Mouse (Mus musculus): ENCODE results near the gene Ascc2. TPM values are rescaled to one million over a fixed set of nuclear protein-coding genes. Genes with fewer than 3 reads are reported as not detected.
A peak's percentile ranks its signal among the peaks of the same experiment; 100 is the strongest.

Gene Ascc2
- polyA plus RNA-seq, 1 experiment from 2014 or later: 35.9 TPM

DNA sequence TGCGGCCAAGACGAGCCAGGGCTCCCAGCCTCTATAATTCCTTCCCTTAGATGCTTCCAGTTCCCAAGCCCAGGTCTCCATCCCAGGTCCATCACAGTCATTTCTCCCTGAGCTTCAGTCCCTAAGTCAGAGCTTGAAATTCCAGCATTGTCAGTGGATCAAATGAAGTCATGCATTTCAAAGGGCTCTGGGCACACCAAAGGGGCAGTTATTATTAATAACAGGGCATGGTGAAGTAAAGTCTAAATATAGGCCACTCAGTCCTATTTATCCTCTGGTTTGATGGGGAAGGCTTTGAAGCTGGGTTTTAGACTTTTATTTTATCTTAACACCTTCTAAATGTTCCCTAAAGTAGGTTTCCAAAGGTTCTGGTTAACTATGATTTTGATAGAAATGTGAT lies 25.6 kb upstream of the Ascc2 start:
- Histone ChIP-seq H3K4me1 (replicated peaks) (no peaks in the 10 kb centered on the region), H3K36me3 (no peaks in the 10 kb centered on the region), H3K27ac (no peak overlapping the region), H3K9me3 (no peaks in the 10 kb centered on the region), H3K27me3 (ENCODE audit: insufficient read depth, poor library complexity, severe bottlenecking) (no peaks in the 10 kb centered on the region), H3K4me3 (no peak overlapping the region)
- WGBS: 82% methylated on average over 2 of the region's 2 CpGs
- DNase-seq (ENCODE audit: low spot score): no peak

DNA sequence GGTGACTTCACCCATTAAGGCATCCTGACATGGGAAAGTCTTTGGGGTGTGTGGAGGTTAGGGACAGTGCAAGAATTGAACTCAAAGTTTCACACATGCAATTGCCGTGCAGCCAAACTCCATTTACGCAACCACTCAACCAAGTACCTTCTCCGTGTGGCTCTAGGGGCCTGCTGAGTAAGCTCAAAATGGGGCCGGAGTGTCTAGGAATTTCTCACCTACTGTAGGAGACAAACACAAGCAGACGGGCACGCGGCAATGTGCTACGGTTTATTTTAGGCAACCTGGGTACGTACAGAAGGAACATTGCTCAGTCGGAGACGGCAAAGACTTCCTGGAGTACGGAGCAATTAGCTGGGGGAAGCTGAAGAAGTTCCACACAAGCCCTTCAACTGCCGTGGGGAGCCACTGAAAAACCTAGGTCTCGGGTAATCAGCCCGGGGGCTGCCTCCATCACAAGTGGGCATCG lies 17.5 kb upstream of the Ascc2 start, which contains the start of gene Gm11032:
Gene Gm11032, plus strand, starts transcription at position 51 of the 469 bp plus-strand sequence.
- DNase-seq (ENCODE audit: low spot score): no peak
- H3K27ac ChIP-seq: no peak within 1 kb of the TSS
- no peaks in the 10 kb centered on the region for H3K4me1 ChIP-seq (replicated peaks)
- WGBS: 88% methylated on average over 16 of the region's 16 CpGs
- no peaks in the 10 kb centered on the region for H3K27me3 ChIP-seq (ENCODE audit: insufficient read depth, poor library complexity, severe bottlenecking)
- no peaks in the 10 kb centered on the region for H3K36me3 ChIP-seq
- no peak within 1 kb of the TSS for H3K4me3 ChIP-seq
- H3K9me3 ChIP-seq: no peaks in the 10 kb centered on the region

DNA sequence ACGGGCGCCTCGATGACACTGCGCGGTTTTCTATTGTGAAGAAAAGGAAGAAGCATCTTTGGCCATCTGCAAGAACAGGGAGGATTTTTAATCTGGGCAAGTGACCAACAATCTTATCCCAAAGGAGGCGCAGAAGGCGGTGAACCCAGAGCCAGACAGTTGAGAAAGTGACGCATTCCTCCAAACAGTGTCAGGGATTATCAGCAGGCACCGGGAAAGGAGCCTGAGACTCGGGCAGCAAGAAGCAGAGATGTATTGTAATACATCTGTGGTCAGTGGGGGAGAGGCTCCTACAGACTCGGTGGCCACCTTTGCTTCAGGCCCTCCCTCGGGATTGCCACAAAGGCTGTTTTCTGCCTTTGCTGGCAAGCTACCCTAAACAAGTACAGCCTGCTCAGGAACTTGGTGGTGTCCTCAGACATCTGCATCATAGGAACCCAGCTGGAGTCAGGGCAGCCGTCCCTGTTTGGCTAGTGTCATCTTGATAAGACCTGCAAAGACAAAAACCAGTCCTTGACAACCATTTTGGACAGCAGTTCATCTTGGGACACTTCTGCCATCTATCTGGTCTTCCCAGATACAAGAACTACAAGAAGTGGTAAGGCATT lies 16.9 kb upstream of the Ascc2 start:
- Histone ChIP-seq H3K4me1 (replicated peaks) (peaks cover 1% of the 10 kb centered on the region; the same call in 1 of the 2 replicates), H3K36me3 (no peaks in the 10 kb centered on the region), H3K9me3 (no peaks in the 10 kb centered on the region), H3K4me3 (no peak overlapping the region), H3K27ac (no peak overlapping the region), H3K27me3 (ENCODE audit: insufficient read depth, poor library complexity, severe bottlenecking) (no peaks in the 10 kb centered on the region)
- WGBS: 64% methylated on average over 13 of the region's 13 CpGs
- no peak for DNase-seq (ENCODE audit: low spot score)

DNA sequence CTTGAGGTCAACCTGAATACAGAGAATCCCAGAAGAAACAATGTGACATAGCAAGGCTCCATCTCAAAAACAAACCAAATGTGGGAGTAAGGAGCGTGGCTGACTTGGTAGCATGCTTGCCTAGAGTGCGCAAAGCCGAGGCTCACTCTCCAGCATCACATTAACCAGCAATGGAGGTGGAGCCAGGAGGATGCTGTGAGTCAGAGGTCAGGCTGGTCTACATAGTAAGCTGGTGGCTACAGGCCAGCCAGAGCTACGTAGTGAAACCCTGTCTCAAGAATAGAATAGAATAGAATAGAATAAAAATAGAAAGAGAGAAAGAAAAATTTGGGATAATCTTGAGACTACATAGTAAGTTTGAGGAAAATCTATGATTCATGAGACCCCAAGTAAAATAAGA lies 15.7 kb upstream of the Ascc2 start:
- no peak for DNase-seq (ENCODE audit: low spot score)
- H3K27me3 ChIP-seq (ENCODE audit: insufficient read depth, poor library complexity, severe bottlenecking): no peaks in the 10 kb centered on the region
- H3K4me3 ChIP-seq: no peak overlapping the region
- no peaks in the 10 kb centered on the region for H3K9me3 ChIP-seq
- H3K4me1 ChIP-seq (replicated peaks): peaks cover 8% of the 10 kb centered on the region; the same call in 1 of the 2 replicates
- no peak overlapping the region for H3K27ac ChIP-seq
- no peaks in the 10 kb centered on the region for H3K36me3 ChIP-seq
- WGBS: 78% methylated on average over 4 of the region's 4 CpGs

DNA sequence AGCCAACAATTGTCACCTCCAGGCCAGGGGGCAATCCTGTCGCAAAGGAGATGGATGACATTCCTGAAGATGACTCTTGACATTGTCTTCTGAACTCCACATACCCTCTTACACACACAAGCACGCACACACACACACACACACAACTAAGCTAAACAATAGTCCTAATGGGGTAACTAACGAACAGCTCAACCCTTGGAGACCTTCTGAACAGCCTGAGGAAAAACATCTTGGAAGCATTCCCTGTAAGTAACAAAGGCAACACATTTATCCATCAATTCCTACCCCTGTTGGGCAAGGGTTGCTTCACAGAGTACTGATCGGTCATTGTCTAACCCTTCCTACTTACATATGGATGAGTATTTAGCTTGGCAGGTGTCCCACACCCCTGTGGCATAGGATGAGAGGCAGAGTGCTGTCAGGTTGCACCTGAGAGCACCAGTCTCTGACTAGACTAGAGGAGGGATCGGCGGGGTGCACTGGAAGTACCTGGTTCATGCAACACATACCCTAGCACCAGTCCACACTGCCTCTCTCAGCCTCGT lies 15.0 kb upstream of the Ascc2 start:
- WGBS: 85% methylated on average over 7 of the region's 7 CpGs
- DNase-seq (ENCODE audit: low spot score): no peak
- H3K36me3 ChIP-seq: no peaks in the 10 kb centered on the region
- peaks cover 8% of the 10 kb centered on the region; the same call in 1 of the 2 replicates for H3K4me1 ChIP-seq (replicated peaks)
- H3K27me3 ChIP-seq (ENCODE audit: insufficient read depth, poor library complexity, severe bottlenecking): no peaks in the 10 kb centered on the region
- H3K4me3 ChIP-seq: no peak overlapping the region
- no peaks in the 10 kb centered on the region for H3K9me3 ChIP-seq
- H3K27ac ChIP-seq: no peak overlapping the region

DNA sequence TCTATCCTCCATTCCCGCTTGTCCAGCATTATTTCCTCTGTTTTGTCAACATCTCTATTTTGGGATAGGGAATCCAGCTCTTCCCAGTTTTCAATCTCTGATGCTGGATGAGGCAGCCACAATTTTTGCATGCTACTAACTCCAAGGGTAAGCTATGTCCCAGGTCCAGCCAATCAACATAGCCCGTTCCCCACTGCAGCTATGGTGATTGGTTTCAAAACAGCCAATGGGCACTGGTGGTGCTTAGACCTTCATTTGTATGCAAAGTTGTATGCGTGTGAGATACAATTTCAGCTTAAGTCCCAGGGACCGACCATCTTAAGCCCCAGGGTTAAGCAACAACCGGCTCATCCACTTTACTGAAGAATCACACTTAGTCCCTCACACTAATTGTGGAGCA lies 14.6 kb upstream of the Ascc2 start:
- WGBS: 60% methylated on average over 5 of the region's 5 CpGs
- Histone ChIP-seq H3K4me3 (no peak overlapping the region), H3K36me3 (no peaks in the 10 kb centered on the region), H3K27me3 (ENCODE audit: insufficient read depth, poor library complexity, severe bottlenecking) (no peaks in the 10 kb centered on the region), H3K9me3 (no peaks in the 10 kb centered on the region), H3K4me1 (replicated peaks) (peaks cover 8% of the 10 kb centered on the region; the same call in 1 of the 2 replicates), H3K27ac (no peak overlapping the region)
- no peak for DNase-seq (ENCODE audit: low spot score)

DNA sequence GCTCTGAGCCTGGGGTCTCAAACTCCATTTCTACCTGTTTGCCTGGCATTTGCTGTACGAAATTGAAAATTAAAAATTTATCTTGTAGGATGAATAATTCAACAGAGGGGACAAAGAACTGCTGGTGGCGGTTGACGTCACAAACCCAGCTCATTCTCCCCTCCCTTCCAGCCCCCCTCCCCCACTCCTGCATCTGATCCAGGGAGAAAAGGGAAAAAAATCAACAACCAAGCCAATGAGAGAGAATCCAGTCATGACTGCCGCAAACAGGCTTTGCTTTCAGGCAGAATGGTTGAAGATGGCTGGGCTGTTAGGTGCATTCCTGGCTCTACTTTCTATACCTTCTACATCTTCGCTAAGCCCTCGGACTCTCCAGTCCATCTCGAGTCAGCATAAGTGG lies 11.6 kb upstream of the Ascc2 start:
- 81% methylated on average over 7 of the region's 7 CpGs for WGBS
- peaks cover 22% of the 10 kb centered on the region for H3K4me1 ChIP-seq (replicated peaks)
- H3K9me3 ChIP-seq: no peaks in the 10 kb centered on the region
- no peak overlapping the region for H3K4me3 ChIP-seq
- no peaks in the 10 kb centered on the region for H3K27me3 ChIP-seq (ENCODE audit: insufficient read depth, poor library complexity, severe bottlenecking)
- no peak overlapping the region for H3K27ac ChIP-seq
- no peak for DNase-seq (ENCODE audit: low spot score)
- no peaks in the 10 kb centered on the region for H3K36me3 ChIP-seq

DNA sequence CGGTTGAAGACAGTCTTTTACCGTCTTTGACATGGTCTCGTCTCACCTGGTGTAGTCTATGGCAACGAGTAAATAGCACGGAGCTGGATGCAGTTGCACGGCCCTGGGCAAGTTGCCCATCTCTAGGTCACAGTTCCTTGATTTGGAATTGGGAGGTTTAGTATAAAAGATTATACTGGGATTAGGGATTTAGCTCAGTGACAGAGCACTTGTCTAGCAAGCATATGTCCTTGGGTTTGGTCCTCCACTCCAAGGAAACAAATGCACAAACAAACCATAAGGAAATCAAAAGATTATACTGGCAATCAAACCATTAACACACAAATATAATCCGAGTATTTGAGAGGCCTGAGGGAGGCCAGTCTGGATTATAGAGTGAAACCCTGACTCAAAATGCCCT lies 9.9 kb upstream of the Ascc2 start:
- Histone ChIP-seq H3K27me3 (ENCODE audit: insufficient read depth, poor library complexity, severe bottlenecking) (no peaks in the 10 kb centered on the region), H3K4me3 (no peak overlapping the region), H3K27ac (no peak overlapping the region), H3K36me3 (no peaks in the 10 kb centered on the region), H3K4me1 (replicated peaks) (peaks cover 27% of the 10 kb centered on the region), H3K9me3 (no peaks in the 10 kb centered on the region)
- no peak for DNase-seq (ENCODE audit: low spot score)
- WGBS: 92% methylated on average over 7 of the region's 7 CpGs

DNA sequence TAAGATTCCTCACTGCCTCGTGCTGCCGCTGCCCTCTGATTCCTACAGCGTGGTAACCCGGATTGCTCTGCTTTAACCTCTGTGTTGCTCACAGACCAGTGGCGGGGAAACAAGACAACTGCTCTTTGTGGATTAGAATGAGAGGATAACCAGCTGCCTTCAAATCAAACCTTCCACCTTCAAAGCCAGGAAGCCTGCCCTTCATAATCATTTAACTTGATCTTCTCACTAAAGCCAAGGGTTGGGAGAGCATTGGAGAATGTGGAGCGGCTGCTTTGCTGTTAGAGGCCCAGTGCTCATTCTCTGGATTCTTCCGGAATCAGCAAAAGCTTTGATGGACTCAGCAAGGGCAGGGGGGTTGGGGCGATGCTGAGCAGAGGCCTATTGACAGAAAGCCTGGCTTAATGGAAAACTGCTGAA lies 7.7 kb upstream of the Ascc2 start:
- Histone ChIP-seq H3K4me3 (no peak overlapping the region), H3K36me3 (no peaks in the 10 kb centered on the region), H3K27ac (peak overlapping the region; percentile 63), H3K4me1 (replicated peaks) (peaks cover 27% of the 10 kb centered on the region), H3K27me3 (ENCODE audit: insufficient read depth, poor library complexity, severe bottlenecking) (no peaks in the 10 kb centered on the region), H3K9me3 (no peaks in the 10 kb centered on the region)
- peak; percentile 29 for DNase-seq (ENCODE audit: low spot score)
- 27% methylated on average over 8 of the region's 8 CpGs for WGBS

DNA sequence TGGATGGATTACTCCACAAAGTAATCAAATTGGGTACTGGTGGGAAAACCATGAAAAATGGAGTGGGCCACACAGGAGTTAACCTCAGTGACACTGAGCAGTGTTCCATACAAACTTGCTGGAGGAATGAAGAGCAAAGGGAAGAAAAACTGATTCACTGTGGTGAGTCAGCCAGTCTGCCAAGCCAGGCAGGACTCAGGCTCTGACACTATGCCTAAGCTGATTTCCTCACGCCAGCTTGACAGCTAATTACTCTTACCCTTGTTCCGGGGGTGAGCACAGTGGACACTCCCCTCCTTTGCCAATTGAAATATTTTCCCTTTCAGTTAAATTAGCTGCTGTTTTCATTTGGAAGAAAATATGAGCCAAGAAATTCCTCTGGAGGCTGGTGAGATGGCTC lies 4.1 kb upstream of the Ascc2 start:
- peaks cover 35% of the 10 kb centered on the region for H3K4me1 ChIP-seq (replicated peaks)
- H3K4me3 ChIP-seq: no peak overlapping the region
- H3K27me3 ChIP-seq (ENCODE audit: insufficient read depth, poor library complexity, severe bottlenecking): no peaks in the 10 kb centered on the region
- H3K36me3 ChIP-seq: no peaks in the 10 kb centered on the region
- no peak for DNase-seq (ENCODE audit: low spot score)
- H3K27ac ChIP-seq: no peak overlapping the region
- H3K9me3 ChIP-seq: no peaks in the 10 kb centered on the region
- WGBS: 66% methylated on average over 2 of the region's 2 CpGs

DNA sequence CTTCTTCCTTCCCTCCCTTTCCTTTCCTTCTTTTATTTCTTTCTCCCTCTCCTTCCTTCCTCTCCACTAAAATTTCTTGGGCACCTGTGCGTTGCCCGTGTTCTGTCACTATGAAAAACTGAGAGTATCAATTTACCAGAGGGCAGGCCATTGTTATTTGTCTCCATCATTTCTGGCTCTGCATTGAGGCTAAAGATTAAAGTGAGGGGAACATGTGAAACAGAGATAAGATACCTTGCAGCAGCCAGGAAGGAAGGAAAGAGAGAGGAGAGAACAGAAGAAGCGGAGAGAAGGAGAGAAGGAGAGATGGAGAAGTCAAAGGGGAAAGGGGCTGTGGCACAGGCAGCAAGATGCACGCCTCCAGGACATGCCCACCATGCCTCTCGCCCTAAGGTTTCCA lies 3.2 kb upstream of the Ascc2 start:
- Histone ChIP-seq H3K27me3 (ENCODE audit: insufficient read depth, poor library complexity, severe bottlenecking) (no peaks in the 10 kb centered on the region), H3K4me3 (no peak overlapping the region), H3K4me1 (replicated peaks) (peaks cover 41% of the 10 kb centered on the region), H3K36me3 (no peaks in the 10 kb centered on the region), H3K9me3 (no peaks in the 10 kb centered on the region), H3K27ac (no peak overlapping the region)
- 71% methylated on average over 5 of the region's 5 CpGs for WGBS
- no peak for DNase-seq (ENCODE audit: low spot score)

DNA sequence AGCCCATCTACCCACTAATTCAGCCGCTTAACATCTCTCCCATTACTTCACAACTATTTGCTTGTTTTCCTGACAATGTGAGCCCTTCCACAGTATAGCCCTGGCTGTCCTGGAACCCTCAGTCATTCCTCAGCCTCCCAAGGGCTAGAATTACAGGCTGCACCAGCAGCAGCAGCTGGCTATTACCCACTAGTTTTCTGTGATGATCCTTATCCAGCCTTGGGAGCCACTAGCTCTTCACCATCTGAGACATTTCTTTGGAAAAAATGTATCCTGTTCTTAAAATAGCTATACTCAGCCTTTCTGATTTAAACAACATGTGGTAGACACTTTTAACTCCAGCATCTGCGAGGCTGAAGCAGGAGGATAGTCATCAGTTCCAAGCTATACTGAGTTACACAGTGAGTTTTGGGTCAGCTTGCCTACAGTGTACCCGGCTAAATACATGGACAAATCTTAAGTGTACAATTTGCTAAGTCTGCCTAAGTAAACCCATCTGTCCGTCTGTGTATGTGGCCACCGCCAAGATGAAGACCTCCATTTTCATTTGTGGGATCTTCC lies 685 bp upstream of the Ascc2 start:
- H3K4me3 ChIP-seq: peak overlapping the region; percentile 89
- H3K36me3 ChIP-seq: peaks cover 16% of the 10 kb centered on the region
- no peaks in the 10 kb centered on the region for H3K27me3 ChIP-seq (ENCODE audit: insufficient read depth, poor library complexity, severe bottlenecking)
- H3K27ac ChIP-seq: peak overlapping the region; percentile 87
- H3K4me1 ChIP-seq (replicated peaks): peaks cover 25% of the 10 kb centered on the region
- WGBS: 62% methylated on average over 5 of the region's 5 CpGs
- DNase-seq (ENCODE audit: low spot score): no peak
- H3K9me3 ChIP-seq: no peaks in the 10 kb centered on the region

DNA sequence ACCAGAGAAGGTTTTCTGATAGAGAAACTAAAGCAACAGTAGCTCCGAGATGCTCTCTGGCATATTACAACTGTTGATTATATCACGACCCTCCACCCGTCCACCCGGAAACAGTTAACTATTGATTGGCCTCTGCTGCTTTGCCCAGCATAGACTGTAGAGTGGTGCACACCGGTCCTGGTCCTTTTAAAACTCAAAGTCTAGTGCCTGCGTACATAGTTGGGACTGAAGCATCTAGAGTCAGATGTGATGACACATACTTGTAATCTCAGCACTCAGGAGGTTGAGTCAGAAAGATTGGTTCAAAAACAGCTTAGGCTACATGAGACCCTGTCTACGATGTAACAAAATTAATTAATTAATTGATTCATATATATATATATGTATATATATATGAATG lies 714 bp downstream of the Ascc2 start:
- H3K9me3 ChIP-seq: no peaks in the 10 kb centered on the region
- H3K4me3 ChIP-seq: peak overlapping the region; percentile 89
- H3K36me3 ChIP-seq: peaks cover 23% of the 10 kb centered on the region
- WGBS: 36% methylated on average over 7 of the region's 7 CpGs
- no peak for DNase-seq (ENCODE audit: low spot score)
- H3K4me1 ChIP-seq (replicated peaks): peaks cover 25% of the 10 kb centered on the region
- peak overlapping the region; percentile 87 for H3K27ac ChIP-seq
- H3K27me3 ChIP-seq (ENCODE audit: insufficient read depth, poor library complexity, severe bottlenecking): no peaks in the 10 kb centered on the region
